Mouse (Mus musculus): Measurements from ENCODE around the gene Gm45140.
"Not testable (repeated sequence)": the region's sequence is repeated elsewhere in the genome, so short reads cannot be mapped to it uniquely, and the experiment has no call there.

The Gm45140 gene

DNA sequence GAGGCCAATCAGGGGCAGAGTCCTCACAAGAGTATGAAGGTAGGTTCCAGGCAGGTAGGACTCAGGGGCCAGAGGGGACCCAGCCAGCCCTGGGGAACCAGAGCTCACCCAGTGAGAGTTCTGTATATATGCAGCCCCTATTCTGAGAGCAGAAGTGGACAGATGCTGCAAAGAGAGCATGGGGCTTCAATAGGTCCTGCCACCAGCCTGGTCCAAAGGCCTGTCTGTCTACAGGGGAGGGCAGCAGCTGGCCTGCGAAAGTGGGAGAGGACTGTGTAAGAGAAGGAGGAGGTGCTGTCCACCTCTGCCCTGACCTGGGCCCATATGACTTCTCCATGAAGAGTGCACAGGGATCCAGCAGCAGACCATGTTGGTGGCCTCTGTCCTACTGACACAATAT lies 58.9 kb downstream of the Gm45140 start:
- no peak for DNase-seq (ENCODE audit: low read depth, low spot score)

DNA sequence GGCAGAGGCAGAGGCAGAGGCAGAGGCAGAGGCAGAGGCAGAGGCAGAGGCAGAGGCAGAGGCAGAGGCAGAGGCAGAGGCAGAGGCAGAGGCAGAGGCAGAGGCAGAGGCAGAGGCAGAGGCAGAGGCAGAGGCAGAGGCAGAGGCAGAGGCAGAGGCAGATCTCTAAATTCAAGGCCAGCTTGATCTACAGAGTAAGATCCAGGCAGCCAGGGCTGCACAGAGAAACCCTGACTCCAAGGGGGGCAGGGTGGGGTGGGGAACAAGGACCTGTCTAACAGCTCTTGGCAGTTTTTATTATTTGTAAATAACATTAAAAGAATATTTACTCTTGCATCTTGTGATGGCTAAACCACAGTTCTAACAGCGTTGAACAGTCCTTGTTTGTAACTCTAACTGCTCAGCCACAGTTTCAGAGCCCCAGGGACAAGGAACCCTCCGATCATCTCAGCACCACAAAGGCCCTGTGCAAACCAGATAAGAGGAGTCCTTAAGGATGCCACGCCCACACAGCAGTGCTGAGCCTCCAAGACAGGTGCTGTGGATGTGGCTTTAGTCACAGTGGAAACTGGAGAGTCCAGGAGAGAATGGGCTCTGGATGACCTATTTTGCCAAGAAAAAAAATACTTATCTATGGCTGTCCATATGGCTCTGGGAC lies 59.9 kb downstream of the Gm45140 start:
- peak; percentile 40 for DNase-seq (ENCODE audit: low read depth, low spot score)

DNA sequence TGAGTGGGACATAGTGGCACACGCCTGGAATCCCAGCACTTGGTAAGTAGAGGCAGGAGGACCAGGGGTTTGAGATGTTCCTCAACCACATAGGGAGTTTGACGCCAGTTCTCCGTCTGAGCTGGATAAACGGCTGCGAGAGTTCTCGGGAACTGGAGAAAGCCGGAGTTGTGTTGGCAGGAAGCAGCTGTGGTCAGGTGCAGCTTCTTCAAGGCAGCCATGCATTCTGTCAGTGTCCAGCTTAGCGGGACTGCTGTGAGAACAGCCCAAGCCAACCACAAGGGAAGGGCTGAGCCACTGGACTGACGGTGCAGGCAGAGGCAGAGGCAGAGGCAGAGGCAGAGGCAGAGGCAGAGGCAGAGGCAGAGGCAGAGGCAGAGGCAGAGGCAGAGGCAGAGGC lies 60.7 kb downstream of the Gm45140 start:
- no peak for DNase-seq (ENCODE audit: low read depth, low spot score)

DNA sequence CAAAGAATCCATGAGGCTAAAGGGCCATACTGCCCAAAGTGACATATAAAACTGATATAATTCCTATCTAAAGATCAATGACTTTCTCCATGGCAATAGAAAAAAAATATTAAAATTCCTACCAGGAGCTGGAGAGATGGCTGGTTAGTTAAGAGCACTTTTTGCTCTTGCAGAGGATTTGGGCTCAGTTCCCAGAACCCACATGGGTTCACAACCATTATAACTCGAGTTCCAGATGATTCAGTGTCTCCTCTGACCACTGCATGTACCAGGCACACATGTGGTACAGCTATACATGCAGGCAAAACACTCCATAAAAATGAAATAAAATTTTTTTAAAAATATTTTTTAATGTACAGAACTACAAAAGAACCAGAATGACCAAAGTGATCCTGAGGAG lies 61.1 kb downstream of the Gm45140 start:
- DNase-seq (ENCODE audit: low read depth, low spot score): no peak

DNA sequence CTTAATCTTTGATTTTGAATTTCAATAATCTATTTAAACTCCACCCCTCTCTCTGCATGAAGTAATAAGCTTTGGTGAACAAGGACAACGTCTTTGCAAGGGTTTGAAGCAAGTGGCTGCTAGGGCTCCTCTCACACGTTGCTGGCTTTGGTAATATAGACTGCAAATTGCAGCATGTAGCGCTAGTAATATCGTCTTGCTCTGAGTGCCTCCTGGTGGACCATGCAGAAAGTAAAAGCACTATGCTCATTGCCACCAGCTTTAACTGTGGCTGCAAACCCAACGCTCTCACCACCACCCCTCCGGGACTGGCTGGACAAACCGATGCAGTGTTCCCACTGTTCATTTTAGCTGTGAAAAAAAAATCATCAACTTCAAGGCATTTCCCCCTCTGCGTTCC lies 65.0 kb downstream of the Gm45140 start:
- no peak for DNase-seq (ENCODE audit: low read depth, low spot score)

DNA sequence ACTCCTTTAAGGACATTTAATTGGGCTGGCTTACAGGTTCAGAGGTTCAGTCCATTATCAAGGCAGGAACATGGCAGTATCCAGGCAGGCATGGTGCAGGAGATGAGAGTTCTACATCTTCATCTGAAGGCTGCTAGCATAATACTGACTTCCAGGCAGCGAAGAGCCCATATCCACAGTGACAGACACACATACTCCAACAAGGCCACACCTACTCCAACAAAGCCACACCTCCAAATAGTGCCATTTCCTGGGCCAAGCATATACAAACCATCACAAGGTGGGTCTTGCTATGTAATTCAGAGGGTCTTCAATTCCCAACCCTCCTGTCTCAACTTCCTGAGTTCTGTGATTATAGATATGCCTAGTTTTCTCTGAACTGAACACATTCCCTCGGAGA lies 71.3 kb downstream of the Gm45140 start:
- DNase-seq (ENCODE audit: low read depth, low spot score): not testable (repeated sequence)

DNA sequence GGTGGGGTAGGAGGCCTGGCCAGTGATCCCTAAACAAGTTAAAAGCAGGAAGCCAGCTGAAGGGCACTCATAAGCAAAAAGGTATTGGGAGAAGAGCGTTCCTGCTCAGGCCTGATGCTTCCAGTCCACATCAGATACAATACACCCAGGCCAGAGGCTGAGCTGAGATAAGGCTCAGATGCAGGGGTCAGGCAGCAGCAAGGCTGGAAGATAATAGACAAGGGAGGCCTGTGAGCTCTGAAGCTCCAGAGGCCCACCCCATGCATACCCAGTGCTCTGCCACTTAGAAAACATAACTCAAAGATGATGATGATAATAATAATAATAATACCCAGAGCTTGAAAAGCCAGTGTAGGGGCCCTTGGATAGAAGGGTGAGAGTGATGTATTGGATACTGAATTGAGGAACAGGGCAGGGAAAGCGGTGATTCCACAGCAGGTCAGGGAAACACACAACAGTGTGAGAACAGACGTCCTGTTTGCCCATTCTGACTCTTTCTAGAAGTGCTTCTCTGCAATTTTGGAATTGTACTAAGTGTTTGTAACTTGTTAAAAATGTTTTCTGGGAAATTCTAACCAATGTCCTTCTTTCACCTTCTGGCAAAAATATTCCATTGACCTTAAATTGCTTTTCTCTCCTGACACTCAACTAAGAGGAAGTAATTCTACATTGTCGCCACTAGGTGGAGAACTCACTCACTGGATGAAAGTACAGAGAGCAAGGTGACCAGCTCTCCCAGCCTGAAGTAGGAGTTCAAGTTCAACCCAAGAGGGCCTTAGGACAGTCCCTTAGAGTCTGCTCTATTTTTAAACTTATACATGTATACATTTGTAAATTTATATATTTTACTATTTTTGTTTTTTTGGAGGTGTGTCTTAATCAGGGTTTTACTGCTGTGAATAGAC lies 72.0 kb downstream of the Gm45140 start:
- DNase-seq (ENCODE audit: low read depth, low spot score): peak; percentile 67

DNA sequence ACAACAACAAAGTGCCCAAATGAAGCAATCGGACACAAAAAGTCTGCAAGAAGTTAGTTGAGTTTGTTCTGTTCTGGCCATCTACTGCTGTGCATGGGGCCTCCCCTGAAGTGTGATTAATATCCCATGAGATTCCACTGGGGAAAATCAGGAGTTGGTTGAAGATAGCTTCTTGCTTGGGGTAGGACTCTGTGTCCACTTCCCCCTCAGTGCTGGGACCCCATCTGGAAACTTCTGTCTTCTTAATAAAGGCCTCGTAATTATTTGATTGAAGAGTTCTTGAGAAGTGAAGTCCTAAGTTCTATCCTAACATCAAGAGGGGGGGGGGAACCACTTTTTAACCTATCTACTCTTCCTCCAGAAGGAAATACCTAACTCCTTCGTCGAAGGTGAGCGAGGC lies 73.4 kb downstream of the Gm45140 start:
- DNase-seq (ENCODE audit: low read depth, low spot score): no peak

DNA sequence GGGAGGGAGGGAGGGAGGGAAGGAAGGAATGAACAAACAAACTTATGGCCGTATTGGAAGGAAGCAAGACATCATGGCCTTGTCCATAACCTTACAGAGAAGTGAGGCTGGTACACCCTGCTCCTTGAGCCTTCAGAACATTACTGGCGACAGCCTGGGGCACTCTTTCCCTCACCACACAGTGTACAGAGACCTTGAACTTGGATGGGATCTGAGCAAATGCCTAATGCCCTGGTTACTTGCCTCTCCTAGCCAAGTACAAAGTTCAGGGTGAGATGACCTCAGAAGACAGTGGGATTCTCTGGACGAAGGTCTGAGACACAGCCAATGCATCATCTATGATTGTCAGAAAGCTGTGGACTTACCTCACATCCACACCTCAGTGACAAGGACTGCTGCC lies 75.7 kb downstream of the Gm45140 start:
- no peak for DNase-seq (ENCODE audit: low read depth, low spot score)

DNA sequence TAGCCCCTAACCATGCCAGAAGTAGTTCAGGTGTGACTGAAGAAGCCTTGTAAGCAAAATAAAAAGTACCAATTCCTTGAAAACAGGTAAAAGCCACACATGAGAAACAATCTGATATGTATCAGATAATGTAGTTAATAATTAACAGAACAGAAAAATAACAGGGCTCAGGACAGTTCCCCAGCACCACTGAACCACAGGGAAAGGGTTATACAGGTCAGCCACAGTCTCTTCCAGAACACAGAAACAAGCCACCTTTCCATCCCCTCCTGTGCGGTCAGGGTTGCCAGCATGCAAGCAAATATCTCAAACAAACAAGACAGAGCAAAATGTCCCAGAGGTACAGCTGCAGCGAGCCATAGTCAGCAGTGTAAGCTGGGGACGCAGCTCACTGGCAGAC lies 76.2 kb downstream of the Gm45140 start:
- no peak for DNase-seq (ENCODE audit: low read depth, low spot score)

DNA sequence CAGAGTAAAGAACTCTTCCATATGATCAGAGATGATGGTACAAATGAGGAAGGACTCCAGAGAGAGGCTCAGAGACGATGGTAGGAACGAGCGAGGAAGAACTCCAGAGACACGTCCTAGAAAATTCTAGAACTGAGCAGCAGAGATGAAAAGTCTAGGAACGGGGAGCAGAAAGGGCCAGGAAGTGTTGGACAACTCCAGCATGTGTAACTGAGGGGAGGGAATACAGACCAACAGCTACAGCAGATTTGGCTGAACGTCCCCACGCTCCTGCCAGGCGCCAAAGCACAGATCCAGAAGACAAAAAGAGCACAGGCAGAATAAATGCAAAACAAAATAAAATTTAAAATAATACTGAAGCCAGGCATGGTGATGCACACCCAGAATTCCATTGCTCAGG lies 78.7 kb downstream of the Gm45140 start:
- DNase-seq (ENCODE audit: low read depth, low spot score): no peak

DNA sequence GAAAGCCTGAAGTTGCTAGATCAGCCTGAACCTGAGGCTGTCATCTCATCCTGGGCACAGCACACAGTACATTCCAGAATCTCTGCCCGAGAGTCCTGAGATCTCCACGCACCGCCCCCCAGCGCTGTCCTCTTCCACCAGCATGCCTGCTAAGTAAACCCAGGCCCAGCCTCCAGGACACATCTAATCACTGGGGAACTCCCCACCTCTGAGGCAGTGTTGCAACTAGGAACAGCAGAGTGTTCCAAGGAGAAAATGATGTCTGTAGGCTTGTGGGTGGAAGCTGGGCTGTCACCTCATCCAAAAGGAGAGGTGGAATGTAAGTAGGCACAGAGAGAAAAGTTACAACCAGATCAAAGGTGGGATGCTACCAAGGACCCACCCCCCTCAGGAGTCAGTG lies 80.4 kb downstream of the Gm45140 start:
- DNase-seq (ENCODE audit: low read depth, low spot score): no peak

DNA sequence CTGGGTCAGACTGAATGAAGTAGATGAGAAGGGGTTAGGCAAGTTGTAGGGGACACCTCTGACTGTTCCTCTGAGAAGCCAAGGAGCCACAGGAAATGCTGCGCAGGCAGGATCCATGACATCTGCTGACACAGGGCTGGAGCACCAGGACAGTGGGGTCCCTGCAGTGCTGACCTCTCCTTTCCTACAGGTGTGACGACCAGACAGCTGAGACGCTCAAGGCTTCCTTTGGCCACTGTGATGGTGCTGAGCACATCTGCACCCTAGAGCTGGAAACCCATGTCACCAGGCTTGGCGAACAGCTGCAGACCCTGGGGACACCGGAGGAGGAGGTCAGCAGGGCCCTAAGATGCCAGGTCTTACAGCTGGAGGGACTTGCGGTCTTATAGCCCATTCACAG lies 84.0 kb downstream of the Gm45140 start:
- DNase-seq (ENCODE audit: low read depth, low spot score): no peak

DNA sequence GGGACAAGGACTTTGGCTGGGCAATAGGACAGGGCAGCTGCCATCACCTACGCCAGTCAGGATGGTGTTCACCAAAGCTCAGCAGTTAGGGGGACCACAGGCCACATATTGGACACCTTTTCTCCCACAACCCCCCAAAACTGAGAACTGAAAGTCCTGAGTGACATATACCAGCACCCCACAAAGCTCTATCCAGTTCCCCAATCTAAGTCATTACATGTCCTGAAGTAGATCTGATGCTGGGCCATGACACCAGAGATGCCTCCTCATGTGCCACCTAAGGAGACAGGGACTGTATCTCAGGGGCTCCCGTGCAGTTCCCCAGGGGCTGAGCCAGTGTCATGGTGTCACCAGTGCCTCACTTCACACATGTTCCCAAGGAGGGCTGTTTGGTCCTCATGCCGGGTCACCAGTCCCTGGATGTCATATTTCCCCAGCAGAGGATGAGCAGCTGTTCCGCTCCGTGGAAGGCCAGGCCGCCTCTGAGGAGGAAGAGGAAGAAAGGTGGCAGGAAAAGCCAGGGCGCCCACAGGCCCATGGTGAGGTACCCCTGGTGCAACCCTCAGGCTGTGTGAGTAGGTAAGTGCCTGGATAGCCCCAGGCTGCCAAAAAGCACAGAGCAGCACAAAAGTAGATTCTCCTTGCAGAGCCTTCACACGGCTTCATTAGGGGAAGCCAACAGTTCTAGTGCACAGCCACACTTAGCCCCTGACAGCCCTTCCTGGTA lies 85.2 kb downstream of the Gm45140 start:
- no peak for DNase-seq (ENCODE audit: low read depth, low spot score)

DNA sequence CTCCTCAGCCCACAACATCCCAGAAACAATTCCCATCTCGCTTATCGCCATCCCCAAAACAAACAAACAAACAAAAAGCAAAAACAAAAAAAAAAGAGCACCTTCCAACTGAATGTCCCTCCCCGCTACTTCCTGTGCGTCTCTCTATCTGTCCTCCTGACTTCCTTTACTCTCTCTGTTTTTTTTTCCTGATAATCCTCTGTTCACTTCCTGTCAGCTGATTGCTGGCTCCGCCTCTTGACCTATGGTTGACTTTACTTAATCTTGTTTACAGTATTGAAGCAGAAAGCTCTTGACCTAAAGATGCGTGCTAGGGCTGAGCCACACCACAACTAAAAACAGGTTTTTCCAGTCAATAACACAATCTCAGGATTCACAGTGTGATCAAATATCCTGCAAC lies 87.1 kb downstream of the Gm45140 start:
- peak; percentile 55 for DNase-seq (ENCODE audit: low read depth, low spot score)

DNA sequence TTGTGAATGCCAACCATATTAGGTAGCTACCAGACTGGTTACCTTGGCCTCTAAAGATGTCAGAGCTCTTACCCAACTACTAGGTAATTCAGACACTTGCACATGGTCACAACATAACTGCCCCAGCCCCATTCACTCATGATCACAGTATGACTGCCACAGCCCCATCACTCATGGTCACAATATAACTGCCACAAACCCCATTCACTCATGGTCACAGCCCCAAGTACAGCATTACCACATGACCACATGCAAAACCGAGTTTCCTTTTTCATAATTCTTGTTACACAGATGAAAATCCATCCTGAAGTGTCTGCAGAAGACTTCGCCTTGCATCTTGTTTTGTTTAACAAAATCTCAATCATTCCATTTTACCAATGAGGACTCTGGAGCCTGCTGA lies 87.5 kb downstream of the Gm45140 start:
- no peak for DNase-seq (ENCODE audit: low read depth, low spot score)

DNA sequence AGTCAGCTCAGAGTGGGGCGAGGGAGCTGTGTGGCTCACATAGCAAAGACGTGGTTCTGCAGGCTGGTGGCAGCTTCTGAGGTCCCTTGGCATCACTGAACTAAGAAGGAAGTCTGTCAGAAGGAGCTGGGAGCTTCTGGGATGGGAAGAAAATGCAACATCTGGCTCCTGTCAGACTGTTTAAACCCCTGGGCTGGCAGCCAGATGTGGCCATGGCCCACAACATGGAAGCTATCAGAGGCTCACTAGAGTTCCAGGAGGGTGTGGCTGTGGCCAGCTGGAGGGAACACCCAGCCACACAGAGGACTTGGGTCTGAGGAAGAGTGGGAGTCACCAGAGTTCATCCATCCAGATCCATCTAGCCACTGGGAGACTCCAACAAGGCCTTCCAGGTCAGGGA lies 88.7 kb downstream of the Gm45140 start:
- no peak for DNase-seq (ENCODE audit: low read depth, low spot score)

DNA sequence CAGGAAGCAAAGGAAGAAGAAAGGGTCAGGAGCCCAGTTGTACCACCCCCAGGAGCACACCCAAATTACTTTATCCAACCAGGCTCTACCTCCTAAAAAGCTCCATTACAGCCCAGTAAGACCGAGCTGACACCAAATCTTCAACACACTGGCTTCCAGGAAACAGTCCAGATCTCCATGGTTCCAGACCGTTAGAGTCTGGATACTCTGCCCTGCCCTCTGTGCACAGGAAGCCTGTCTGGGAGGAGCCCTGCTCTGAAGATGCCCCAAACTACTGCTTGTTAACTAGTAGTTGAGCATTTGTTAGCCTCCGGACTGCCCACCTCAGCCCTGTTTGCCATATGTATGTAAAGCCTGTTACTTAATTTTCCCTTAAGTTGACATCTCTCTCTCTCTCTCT lies 89.5 kb downstream of the Gm45140 start:
- no peak for DNase-seq (ENCODE audit: low read depth, low spot score)

DNA sequence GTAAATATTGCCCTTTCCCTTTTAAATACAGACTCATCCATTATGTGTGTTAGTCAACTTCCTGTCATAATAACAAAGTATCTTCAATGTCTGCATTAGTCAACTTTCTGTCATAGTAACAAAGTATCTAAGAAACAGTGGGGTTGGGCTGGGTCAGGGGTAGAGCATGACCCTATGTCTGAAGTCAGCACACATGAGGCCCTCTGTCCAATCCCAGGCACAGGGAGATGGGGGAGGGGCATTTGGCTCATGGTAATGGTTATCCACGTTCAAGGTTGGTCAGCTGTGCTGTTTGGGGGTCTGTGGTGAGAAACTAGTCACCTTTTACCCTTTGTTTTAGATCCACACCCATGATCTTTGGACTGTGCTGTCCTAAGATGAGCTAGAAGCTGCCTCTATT lies 90.3 kb downstream of the Gm45140 start:
- no peak for DNase-seq (ENCODE audit: low read depth, low spot score)

DNA sequence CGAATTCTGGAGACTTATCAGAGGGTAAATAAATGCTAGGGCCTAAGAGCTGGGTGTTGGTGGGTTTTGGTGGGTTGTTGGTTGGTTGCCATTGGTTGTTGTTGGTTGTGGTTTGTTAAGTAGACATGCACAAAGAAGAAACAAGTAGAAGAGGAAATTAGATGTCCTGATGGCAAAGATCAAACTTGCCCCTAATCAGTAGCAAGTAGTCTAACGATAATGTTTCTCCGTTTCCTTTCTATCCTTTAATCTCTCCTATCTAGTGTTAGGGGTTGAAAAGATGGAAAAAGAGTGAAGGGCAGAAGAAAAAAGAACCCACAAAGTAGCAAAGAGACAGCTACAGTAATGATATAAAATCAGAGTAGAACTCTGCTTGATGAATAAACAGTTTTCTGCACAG lies 91.0 kb downstream of the Gm45140 start:
- DNase-seq (ENCODE audit: low read depth, low spot score): no peak

DNA sequence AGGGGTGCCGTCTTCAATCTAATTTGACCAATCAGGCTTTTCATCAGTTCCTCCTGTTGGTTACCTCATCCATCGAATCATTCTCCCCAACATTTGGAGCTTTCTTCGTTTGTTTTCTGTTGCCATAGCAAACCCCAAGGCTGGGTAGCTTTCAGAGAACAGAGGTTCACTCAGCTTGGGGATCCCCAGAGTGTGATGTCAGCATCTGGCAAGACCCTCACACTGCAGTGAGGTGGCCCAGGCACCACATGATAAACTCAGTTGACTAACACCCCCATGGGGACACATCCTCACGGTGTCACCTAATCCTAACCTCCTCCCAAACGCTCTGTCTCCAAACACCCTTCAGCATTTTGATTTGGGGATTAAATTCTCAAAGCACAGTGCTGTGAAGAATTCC lies 92.3 kb downstream of the Gm45140 start:
- DNase-seq (ENCODE audit: low read depth, low spot score): no peak

DNA sequence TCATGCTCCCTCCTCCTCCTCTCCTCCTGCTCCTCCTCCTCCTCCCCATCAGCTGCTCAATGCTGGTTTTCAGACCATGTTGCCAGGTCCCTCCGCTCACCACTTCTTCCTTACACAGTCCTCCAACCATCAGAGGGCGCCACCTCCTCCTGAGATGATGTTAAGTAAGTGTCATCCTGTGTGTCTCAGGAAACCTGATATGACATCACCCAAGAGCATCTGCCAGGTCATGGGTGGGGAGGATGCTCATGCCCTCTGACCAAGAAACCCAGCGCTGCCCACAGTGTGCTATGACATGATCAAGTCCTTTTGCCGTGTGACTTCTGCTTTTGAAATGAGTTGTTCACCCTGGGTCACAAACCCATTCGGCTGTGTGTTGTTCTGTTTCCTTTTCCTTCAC lies 92.8 kb downstream of the Gm45140 start:
- DNase-seq (ENCODE audit: low read depth, low spot score): peak; percentile 81

DNA sequence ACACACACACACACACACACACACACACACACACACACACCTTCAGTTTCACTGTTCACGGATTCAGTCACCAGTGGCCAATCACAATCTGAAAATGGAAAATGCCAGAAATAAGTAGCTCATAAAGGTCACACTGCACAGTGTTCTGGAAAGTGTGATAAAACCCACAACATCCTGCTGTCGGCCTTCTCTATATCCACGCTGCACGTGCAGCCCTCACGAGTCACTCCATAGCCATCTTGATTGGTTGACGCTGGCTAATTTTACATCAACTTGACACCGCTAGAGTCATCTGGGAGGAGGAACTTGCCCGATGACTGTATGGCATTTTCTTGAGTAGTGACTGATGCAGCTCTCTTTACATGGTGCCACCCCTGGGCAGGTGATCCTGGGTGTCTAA lies 93.6 kb downstream of the Gm45140 start:
- DNase-seq (ENCODE audit: low read depth, low spot score): no peak

Data from ZHBTc4 (cell line).